Mouse (Mus musculus) splenic B cell, adult 2 months (primary cell): ENCODE results near the gene Ntn4.

Experiments
- DNase-seq: peaks from one replicate; pipeline ENCODE4 v3.0.0-alpha.2; 2011; ENCODE audit warnings: low read depth, low spot score
- H3K27me3 ChIP-seq: 2 replicates; pipeline ENCODE4 v1.6.1; 2012; ENCODE audit warnings: mild to moderate bottlenecking, low read length, moderate library complexity, mixed read lengths; ENCODE audit not compliant: control insufficient read depth, poor library complexity, insufficient read depth, severe bottlenecking
- H3K36me3 ChIP-seq: 2 replicates; pipeline ENCODE4 v1.6.1; 2012; ENCODE audit warnings: mild to moderate bottlenecking, low read length, moderate library complexity, mixed read lengths; ENCODE audit not compliant: control insufficient read depth, poor library complexity, insufficient read depth, severe bottlenecking

Ntn4 gene

GRCm38 (mm10) chr10:93624151-93624550 is 16.3 kb upstream of the Ntn4 start:
- H3K36me3 ChIP-seq = no peaks in the 10 kb centered on the region
- DNase-seq = no peak
- no peaks in the 10 kb centered on the region for H3K27me3 ChIP-seq

DNA sequence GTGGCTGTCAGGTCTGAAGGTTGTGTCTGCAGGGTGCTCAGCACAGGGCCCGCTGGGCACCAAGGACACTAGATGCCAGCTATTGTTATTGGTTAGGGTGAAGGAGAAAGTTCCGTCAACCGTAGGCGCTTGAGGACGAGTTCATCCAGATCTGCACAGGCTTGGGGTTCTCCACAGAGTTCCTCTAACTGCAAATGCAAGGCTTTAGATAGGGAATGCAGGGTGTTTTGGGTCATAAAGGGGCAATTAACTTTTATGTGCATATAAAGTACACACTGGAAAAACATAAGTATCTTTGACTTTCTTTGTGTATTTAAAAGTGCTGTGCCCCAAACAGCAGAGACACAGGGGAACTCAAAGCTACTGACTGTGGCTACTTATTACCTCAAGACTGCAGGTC is 10.2 kb upstream of the Ntn4 start:
- no peaks in the 10 kb centered on the region for H3K36me3 ChIP-seq
- no peak for DNase-seq
- H3K27me3 ChIP-seq = no peaks in the 10 kb centered on the region

GRCm38 (mm10) chr10:93632086-93632485 is 8.4 kb upstream of the Ntn4 start:
- Histone ChIP-seq H3K36me3 (no peaks in the 10 kb centered on the region), H3K27me3 (no peaks in the 10 kb centered on the region)
- no peak for DNase-seq

DNA sequence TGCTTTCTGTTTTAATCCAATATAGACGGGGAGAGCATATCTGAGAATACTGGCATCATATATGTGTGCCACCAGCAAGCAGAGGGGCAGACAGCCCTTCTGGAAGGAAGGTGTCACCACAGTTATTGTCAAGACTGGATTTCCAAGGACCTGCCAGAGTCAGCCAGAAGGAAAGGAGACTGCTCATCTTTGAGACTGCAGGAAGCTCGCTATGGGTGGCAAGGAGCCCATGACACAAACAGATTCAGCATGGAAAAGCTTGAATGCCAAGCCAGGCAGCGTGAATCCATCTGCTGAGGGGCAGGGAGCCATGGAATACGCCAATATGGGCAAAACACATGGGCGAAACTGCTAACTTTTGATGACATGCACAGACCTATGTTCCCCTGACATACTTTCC is 6.9 kb upstream of the Ntn4 start:
- Histone ChIP-seq H3K36me3 (no peaks in the 10 kb centered on the region), H3K27me3 (no peaks in the 10 kb centered on the region)
- no peak for DNase-seq

DNA sequence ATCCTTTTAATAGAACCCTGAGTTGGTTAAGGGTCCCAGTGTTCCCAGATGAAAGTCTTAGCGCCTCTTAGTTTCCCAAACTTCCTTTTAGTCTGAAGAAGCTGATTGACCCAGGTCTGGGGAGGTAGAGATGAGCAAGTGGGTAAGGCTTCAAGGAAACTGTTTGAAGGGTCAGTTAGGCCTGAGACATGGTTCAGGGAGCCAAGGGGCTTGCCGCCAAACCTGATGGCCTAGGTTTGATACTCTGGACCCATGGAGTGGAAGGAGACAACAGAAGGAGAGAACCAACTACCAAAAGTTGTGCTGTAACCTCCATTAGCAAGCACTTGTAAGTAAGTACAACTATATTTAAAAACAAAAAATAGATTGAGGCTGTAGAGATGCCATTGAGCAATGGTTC is 6.5 kb upstream of the Ntn4 start:
- Histone ChIP-seq H3K27me3 (no peaks in the 10 kb centered on the region), H3K36me3 (no peaks in the 10 kb centered on the region)
- no peak for DNase-seq

DNA sequence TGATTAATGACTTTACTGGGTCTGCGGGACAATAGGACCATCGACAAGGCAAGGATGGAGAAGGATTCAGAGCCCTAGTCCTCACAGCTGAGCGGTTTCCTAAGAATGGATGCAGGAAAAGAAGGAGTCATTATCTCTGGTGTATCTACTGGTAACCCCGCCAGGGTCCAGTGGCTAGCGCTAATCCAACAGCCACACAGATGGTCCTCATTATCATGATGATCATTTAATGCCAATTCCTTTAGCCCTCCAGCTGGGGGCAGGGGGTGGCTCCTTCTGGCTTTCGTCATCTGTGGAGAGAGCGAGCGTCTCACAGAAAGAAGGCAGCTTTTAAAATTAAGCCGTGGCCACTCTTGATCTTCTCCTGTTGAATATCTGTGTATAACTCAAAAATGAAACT is 4.5 kb upstream of the Ntn4 start:
- no peak for DNase-seq
- Histone ChIP-seq H3K36me3 (no peaks in the 10 kb centered on the region), H3K27me3 (no peaks in the 10 kb centered on the region)

- Histone ChIP-seq H3K36me3 (no peaks in the 10 kb centered on the region), H3K27me3 (no peaks in the 10 kb centered on the region; the same call in 1 of the 2 replicates)
- peak; percentile 1 for DNase-seq
Observed at GRCm38 (mm10) chr10:93640953-93641820, 706 bp downstream of the Ntn4 start.

DNA sequence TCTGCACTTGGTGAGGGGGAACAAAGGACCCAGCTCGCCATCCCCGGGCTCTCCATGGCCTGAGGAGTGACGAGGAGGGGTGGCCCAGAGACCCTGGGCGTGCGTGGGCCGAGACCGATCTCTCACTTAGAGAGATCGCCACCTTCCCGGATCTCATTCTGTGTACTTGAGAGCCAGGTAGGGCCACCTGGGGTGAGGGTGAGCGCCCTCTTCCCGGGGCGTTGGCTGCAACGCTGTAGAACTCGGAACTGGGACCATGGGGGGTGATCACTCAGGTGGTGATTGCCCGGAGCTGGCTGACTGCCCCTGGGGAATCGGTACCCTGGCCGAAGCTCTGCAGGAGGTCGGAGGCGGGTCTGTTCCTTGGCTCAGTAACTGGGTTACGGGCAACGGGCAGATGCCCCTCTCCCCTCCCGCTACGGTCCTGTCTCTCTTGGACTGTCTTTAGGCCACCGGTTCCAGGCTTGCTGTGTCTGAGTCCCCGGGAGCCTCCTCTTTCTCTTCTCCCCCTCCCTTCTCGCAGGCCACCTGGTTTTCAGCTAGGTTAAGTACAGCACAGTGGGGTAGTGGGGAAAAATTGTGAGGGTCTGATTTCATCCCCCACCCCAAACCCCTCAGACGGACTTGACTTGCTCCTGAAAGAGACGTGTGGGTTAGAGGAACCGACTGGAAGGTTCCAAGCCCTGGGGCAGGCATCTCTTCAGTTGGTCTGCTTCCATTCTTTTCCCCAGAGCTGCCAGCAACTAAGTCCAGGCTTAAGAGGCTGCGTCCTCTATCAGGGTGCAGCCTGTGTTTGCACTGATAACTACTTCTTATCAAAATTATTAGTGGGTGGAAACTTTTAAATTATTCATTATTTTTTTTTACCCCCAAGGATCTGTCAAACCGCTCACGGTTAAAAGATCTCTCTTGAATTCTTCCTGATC is 1.6 kb downstream of the Ntn4 start:
- H3K36me3 ChIP-seq = no peaks in the 10 kb centered on the region
- H3K27me3 ChIP-seq = no peaks in the 10 kb centered on the region; the same call in 1 of the 2 replicates
- DNase-seq = no peak

GRCm38 (mm10) chr10:93642897-93643296 is 2.4 kb downstream of the Ntn4 start:
- no peaks in the 10 kb centered on the region for H3K36me3 ChIP-seq
- H3K27me3 ChIP-seq = no peaks in the 10 kb centered on the region; the same call in 1 of the 2 replicates
- no peak for DNase-seq

DNA sequence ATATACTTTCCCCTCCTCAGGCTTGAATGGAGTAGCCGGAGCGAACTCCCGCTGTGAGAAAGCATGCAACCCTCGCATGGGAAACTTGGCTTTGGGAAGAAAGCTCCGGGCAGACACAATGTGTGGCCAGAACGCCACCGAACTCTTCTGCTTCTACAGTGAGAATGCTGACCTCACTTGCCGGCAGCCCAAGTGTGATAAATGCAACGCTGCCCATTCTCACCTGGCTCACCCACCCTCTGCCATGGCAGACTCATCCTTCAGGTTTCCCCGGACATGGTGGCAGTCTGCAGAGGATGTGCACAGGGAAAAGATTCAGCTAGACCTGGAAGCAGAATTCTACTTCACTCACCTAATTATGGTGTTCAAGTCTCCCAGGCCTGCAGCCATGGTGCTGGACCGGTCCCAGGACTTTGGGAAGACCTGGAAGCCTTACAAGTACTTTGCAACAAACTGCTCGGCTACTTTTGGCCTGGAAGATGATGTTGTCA is 4.0 kb downstream of the Ntn4 start:
- DNase-seq = no peak
- Histone ChIP-seq H3K27me3 (no peaks in the 10 kb centered on the region; the same call in 1 of the 2 replicates), H3K36me3 (no peaks in the 10 kb centered on the region)

- H3K36me3 ChIP-seq = no peaks in the 10 kb centered on the region
- DNase-seq = no peak
- H3K27me3 ChIP-seq = no peaks in the 10 kb centered on the region
Observed at GRCm38 (mm10) chr10:93647655-93648561, 7.4 kb downstream of the Ntn4 start.

DNA sequence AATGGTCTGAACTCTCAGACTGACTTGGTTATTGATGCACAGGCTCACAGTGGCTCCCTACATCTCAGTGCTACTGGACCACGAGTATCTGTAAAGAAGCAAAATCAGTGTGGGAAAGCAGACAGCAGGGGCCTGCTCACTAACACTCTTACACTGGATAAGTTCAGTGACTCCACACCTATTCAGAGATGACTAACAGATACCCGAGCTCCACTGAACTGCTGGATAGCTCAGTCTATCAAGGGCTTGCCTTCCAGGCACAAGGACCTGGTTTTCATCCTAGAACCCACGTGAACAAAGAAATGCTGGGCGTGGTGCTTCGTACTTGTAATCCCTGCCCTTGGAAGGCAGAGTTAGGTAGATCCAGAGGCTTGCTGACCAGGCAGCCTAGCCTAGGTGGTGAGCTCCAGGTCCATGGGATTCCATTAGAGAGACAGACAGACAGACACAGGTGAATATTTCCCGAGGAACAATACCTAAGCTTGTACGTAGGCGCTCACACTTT is 8.2 kb downstream of the Ntn4 start:
- no peaks in the 10 kb centered on the region for H3K27me3 ChIP-seq
- no peaks in the 10 kb centered on the region for H3K36me3 ChIP-seq
- no peak for DNase-seq

- Histone ChIP-seq H3K27me3 (no peaks in the 10 kb centered on the region), H3K36me3 (no peaks in the 10 kb centered on the region)
- DNase-seq = peak; percentile 19
Observed at GRCm38 (mm10) chr10:93649127-93649526, 8.6 kb downstream of the Ntn4 start.

DNA sequence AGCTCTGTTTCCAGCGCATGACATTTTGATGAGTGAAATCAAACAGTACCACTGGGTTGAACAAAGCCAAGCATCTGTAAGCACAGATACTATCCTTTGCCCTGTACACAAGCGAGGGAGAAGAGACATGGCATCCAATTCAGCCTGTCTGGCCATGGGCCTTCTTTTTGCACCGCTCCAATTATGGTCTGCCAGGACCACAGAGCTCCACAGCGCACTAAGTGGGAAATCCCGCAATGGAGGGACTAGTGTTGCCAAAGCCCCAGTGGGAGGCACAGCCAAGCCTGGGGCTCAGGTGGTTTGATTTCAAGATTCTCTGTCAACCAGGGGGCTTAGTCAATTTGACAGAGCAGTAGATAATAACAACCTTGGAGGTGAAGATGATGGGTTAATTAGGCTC is 9.1 kb downstream of the Ntn4 start:
- H3K27me3 ChIP-seq = no peaks in the 10 kb centered on the region
- no peaks in the 10 kb centered on the region for H3K36me3 ChIP-seq
- no peak for DNase-seq
